Mouse (Mus musculus) hindlimb bud, embryonic 11.5 days (tissue): ENCODE measurements around the gene Bcan.

Experiments
- DNase-seq: peaks from one replicate; pipeline ENCODE4 v3.0.0-alpha.2; 2012; ENCODE audit warnings: low read depth, low spot score; ENCODE audit errors: extremely low spot score

The Bcan gene

GRCm38 (mm10) chr3:88000181-88000580, at the start of gene Bcan:
Bcan (minus strand) TSS chr3:88000230.
- no peak for DNase-seq

DNA sequence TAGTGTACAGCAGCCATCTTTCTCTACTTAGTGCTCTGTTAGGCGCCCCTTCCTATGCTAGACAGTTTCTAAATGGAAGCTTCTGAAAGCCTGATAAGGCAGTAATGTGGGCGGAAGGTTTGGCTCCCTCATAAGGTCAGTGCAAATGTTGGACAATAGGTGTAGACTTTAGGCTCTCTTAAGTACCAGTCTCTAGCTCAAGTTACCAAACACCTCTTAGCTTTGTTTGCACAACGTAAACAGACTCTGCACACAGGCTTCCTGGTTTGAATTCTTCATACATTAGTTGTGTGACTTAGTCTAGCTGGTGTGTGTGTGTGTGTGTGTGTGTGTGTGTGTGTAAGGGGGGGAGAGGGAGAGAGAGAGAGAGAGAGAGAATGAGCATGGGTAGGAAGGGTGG, 49.5 kb upstream of the Bcan start:
- DNase-seq = no peak

- DNase-seq = peak; percentile 98
Measured at GRCm38 (mm10) chr3:88042661-88043421, 42.8 kb upstream of the Bcan start, which contains the start of gene Gpatch4. Gpatch4 (plus strand) TSS chr3:88043108.

DNA sequence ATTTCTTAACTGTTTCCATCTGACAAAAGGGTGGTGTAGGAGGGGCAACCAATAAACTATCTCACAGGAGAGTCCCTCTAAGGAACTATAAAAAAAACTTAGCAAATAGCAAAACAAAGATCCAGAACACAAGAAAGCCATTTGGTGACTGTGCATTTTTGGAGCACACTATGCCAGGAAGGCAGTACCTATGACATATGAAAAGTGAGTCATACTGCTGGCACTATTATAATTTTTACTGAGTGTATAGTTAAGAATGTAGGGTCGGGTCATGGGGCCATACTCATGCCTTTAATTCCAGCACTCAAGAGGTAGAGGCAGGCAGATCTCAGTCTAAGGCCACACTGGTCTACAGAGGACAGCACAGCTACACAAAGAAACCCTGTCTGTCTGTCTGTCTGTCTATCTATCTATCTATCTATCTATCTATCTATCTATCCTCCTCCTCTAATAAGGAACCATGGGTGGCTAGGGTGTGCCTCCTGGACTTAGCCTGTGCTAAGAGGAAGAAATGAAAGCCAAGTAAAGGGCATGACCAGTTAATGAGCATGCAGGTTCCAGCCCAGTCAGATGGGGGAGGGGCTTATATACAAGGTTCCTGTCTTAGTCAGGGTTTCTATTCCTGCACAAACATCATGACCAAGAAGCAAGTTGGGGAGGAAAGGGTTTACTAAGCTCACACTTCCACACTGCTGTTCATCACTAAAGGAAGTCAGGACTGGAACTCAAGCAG, 35.7 kb upstream of the Bcan start:
- DNase-seq = no peak

GRCm38 (mm10) chr3:88033506-88033905, 33.5 kb upstream of the Bcan start:
- no peak for DNase-seq

DNA sequence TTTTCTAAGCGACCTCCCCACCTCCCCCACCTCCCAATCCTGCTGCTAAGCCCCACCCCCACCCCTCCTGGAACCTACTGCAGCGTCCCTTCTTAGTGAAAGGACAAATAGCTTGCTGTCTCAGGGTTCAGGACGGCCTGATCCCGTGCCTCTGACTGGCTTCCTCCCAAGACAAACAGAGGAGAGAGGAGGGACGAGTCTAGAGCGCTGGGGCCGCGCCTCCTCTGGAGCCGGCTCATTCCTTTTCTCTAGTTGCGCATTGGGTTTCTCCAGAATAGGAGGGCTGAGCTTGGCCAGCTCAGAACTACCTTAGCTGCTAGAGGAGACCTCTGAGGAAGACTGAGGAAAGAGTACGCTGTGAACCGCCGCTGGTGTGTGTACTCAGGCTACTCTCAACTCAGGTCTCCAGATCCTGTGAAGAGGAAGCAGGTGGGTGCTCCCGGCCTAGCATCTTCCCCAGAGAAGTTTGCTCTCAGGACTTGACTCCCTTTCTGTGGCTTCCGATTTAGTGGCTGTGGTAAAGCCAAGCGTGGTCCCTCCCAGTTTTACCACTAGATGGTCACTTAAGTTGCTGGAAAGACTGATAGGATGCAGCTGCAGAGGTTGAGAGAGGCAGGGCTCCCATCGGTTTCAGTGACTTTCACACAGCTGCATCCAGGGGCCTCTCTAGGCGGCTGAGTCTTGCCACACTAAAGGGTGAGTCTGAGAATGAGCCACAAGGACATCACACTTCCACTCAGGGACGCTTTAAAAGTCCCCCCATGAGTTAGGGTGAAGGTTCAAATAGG, 30.8 kb upstream of the Bcan start:
- no peak for DNase-seq

DNA sequence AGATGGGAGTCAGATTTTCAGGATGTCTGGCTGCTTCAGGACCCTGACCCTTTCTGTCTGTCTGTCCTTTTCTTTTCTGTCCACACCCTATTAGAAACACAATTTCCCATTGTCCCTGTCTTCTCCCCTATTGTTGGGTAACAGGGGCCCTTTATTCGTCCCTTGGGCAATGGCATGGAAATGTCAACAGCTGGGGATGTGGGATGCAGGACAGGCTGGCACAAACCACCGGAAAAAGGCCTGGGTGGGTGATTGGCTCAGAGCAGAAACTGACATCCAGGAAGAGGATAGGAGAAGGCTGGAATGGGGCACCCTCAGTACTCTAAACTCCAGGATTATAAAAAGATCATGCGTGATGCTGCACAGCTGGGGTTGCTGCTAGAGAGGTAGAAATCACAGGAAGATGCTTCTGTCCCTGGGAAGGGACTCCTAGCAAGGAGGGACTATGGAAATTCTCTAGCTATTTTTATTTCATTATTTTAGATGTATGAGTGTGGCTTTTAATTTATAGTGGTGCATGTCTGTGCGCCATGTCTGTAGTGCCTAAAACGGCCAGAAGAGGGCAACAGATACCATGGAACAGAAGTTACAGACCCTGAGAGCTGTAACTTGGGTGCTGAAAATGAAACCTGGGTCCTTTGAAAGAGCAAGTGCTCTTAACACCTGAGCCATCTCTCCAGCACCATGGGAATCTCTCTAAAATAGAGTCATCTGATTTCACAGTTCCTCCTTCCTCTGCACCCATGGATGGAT, 27.6 kb upstream of the Bcan start, which contains the start of gene Hapln2:
Gene Hapln2 (minus strand): TSS at position 150 of the 753 bp plus-strand sequence.
- no peak for DNase-seq

- no peak for DNase-seq
Measured at GRCm38 (mm10) chr3:88026823-88027222, 26.8 kb upstream of the Bcan start.

- no peak for DNase-seq
Measured at GRCm38 (mm10) chr3:88023192-88024074, 23.4 kb upstream of the Bcan start.

DNA sequence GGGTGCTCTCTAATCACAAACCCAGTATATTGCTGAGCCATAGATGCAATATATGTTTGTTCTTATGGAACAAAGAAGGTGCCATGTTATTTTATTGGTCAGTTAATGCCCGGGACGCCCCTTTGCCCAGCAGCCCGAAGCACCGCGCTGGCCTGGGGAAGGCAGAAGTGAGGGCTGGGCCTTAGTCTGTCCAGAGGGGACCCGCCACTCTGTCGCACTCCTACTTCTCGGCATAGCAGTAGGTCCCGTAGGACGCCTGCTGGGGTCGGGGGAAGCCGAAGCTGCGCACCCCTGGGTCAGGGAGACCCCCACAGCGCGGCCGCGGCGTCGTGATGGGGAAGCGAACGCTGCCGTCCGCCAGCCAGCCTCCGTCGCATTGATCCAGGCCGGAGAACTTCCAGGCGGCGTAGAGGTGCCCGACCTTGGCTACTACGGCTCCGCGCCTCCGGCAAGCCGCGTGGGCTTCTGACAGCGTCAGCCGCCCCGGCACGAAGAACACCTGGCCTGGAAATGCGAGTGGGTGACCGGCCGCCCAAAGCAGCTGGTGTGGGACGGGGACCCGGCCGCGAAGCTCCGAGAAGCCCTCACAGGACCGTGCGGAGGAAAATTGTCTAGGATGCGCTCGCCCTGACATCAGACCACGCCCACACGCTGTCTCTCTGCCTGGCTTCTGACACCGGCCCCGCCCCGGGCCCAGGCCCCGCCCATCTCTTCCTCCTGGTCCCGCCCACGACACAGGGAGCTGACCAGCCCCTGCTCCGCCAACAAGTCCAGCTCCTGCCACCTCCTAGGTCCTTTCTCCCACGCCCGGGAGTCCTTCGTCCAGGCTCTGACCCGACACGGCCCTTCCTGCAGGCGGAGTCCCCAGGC, 22.5 kb upstream of the Bcan start:
- no peak for DNase-seq

- DNase-seq = no peak
Measured at GRCm38 (mm10) chr3:88010634-88011265, 10.7 kb upstream of the Bcan start.

- DNase-seq = no peak
Measured at GRCm38 (mm10) chr3:88005822-88006786, 6.1 kb upstream of the Bcan start.

GRCm38 (mm10) chr3:88002291-88002976, 2.4 kb upstream of the Bcan start:
- no peak for DNase-seq

DNA sequence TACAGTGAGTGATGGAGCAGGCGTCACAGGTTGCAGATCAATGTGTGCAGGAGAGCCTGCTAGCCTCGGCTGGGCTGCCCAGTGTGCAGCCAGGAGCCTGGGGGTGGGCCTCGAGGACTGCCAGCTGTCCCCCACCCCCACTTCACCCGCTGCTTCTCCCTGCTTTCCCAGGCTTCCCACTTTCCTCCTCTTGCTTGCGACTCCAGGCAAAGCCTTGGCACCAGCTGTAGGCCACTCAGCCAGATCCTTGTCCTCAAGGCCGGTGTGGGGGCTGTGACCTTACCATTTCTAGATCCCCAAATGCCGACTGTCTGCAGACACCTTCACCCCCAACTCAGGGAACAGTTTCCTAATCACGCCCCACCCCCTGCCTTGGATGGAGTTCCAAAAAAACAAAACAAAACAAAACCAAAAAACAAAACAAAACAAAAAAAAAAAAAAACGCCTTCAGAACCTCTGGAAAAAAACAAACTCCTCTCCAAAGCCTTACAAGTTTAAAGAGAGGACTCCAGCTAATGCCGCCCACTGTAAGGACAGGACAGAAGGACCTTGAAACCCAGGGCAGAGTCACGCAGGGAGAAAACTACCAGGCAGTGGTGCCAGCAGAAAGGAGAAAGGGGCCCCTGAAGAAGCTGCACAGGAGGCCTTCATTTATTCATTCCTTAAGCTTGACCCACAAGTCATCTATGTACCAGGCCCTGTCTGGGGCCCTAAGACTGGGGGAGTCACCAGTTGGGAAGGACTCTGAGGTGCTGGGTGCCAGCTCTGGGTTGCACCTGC, 976 bp upstream of the Bcan start:
- DNase-seq = no peak

DNA sequence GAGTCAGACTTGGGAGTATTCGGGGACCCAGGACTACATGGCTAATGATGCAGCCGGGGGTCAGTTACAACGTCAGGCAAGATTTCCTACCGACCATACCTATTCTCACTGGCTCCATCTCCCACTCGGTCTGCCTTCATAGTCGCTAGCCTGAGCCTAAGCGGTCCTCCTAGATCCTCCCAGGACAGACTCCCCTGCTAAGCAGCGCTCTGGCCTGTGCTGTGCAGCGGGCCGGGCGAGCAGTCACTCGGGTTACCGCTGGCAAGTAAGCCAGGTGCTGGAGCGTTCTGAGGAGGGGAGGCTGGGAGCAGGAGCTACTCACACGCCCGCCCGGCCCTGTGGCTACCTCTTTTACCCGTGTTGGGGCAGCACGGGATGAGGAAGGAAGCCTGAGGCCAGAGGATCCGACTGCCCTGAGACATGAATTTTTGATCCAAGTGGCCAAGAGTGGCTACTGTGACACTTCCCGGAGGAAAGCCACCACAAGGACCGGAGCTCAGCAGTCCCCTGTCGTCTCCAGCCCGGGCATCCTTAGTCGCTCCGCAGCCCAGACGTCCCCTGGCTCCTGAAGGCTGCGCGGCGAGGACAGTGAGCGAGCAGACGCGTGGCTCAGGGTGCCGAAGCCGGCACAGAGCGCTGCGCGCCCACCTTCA, 661 bp downstream of the Bcan start:
- DNase-seq = no peak
